Mouse (Mus musculus): Measurements from ENCODE around the gene Sox13. TPM values are rescaled to one million over a fixed set of nuclear protein-coding genes. Genes with fewer than 3 reads are reported as not detected.

Gene Sox13
- polyA plus RNA-seq, 1 experiment = 1.6 TPM

- Histone ChIP-seq H3K27ac (ENCODE audit: insufficient read depth, low read length) (no peak overlapping the region), H3K4me3 (ENCODE audit: insufficient read depth, low read length) (no peak overlapping the region), H3K4me1 (ENCODE audit: control insufficient read depth, insufficient read depth, low read length) (no peaks in the 10 kb centered on the region)
- TF ChIP-seq CTCF (IDR thresholded peaks at IDR 0.05; ENCODE audit: borderline replicate concordance, insufficient read depth, low read length) = no peak
- no peak for TF ChIP-seq POLR2A (IDR thresholded peaks at IDR 0.05; ENCODE audit: low read depth, low read length)
Measured at GRCm38 (mm10) chr1:133419178-133419834, 4.9 kb downstream of the Sox13 start.

- H3K4me3 ChIP-seq (ENCODE audit: insufficient read depth, low read length) = no peak overlapping the region
- no peaks in the 10 kb centered on the region for H3K4me1 ChIP-seq (ENCODE audit: control insufficient read depth, insufficient read depth, low read length)
- TF ChIP-seq CTCF (IDR thresholded peaks at IDR 0.05; ENCODE audit: borderline replicate concordance, insufficient read depth, low read length) (no peak), POLR2A (IDR thresholded peaks at IDR 0.05; ENCODE audit: low read depth, low read length) (no peak)
- H3K27ac ChIP-seq (ENCODE audit: insufficient read depth, low read length) = no peak overlapping the region
Measured at GRCm38 (mm10) chr1:133418164-133418800, 5.9 kb downstream of the Sox13 start.

GRCm38 (mm10) chr1:133417539-133417938 lies 6.6 kb downstream of the Sox13 start:
- Histone ChIP-seq H3K4me1 (ENCODE audit: control insufficient read depth, insufficient read depth, low read length) (no peaks in the 10 kb centered on the region), H3K27ac (ENCODE audit: insufficient read depth, low read length) (no peak overlapping the region), H3K4me3 (ENCODE audit: insufficient read depth, low read length) (no peak overlapping the region)
- TF ChIP-seq POLR2A (IDR thresholded peaks at IDR 0.05; ENCODE audit: low read depth, low read length) (no peak), CTCF (IDR thresholded peaks at IDR 0.05; ENCODE audit: borderline replicate concordance, insufficient read depth, low read length) (no peak)

GRCm38 (mm10) chr1:133417113-133417512 lies 7.1 kb downstream of the Sox13 start:
- Histone ChIP-seq H3K4me3 (ENCODE audit: insufficient read depth, low read length) (no peak overlapping the region), H3K4me1 (ENCODE audit: control insufficient read depth, insufficient read depth, low read length) (no peaks in the 10 kb centered on the region), H3K27ac (ENCODE audit: insufficient read depth, low read length) (no peak overlapping the region)
- TF ChIP-seq POLR2A (IDR thresholded peaks at IDR 0.05; ENCODE audit: low read depth, low read length) (no peak), CTCF (IDR thresholded peaks at IDR 0.05; ENCODE audit: borderline replicate concordance, insufficient read depth, low read length) (no peak)

GRCm38 (mm10) chr1:133416472-133416871 lies 7.7 kb downstream of the Sox13 start:
- no peaks in the 10 kb centered on the region for H3K4me1 ChIP-seq (ENCODE audit: control insufficient read depth, insufficient read depth, low read length)
- TF ChIP-seq CTCF (IDR thresholded peaks at IDR 0.05; ENCODE audit: borderline replicate concordance, insufficient read depth, low read length) (no peak), POLR2A (IDR thresholded peaks at IDR 0.05; ENCODE audit: low read depth, low read length) (no peak)

GRCm38 (mm10) chr1:133415505-133415904 lies 8.7 kb downstream of the Sox13 start:
- Histone ChIP-seq H3K27ac (ENCODE audit: insufficient read depth, low read length) (no peak overlapping the region), H3K4me1 (ENCODE audit: control insufficient read depth, insufficient read depth, low read length) (no peaks in the 10 kb centered on the region), H3K4me3 (ENCODE audit: insufficient read depth, low read length) (no peak overlapping the region)
- TF ChIP-seq POLR2A (IDR thresholded peaks at IDR 0.05; ENCODE audit: low read depth, low read length) (no peak), CTCF (IDR thresholded peaks at IDR 0.05; ENCODE audit: borderline replicate concordance, insufficient read depth, low read length) (no peak)

More at GRCm38 (mm10) chr1:133416472-133416871, 7.7 kb downstream of the Sox13 start:
- no peak overlapping the region for H3K27ac ChIP-seq (ENCODE audit: insufficient read depth, low read length)
- H3K4me3 ChIP-seq (ENCODE audit: insufficient read depth, low read length) = no peak overlapping the region

- no peak overlapping the region for H3K4me3 ChIP-seq (ENCODE audit: insufficient read depth, low read length)
- H3K27ac ChIP-seq (ENCODE audit: insufficient read depth, low read length) = no peak overlapping the region
- H3K4me1 ChIP-seq (ENCODE audit: control insufficient read depth, insufficient read depth, low read length) = no peaks in the 10 kb centered on the region
- TF ChIP-seq POLR2A (IDR thresholded peaks at IDR 0.05; ENCODE audit: low read depth, low read length) = no peak
- no peak for TF ChIP-seq CTCF (IDR thresholded peaks at IDR 0.05; ENCODE audit: borderline replicate concordance, insufficient read depth, low read length)
Measured at GRCm38 (mm10) chr1:133415086-133415485, 9.1 kb downstream of the Sox13 start.

GRCm38 (mm10) chr1:133412941-133413340 lies 11.2 kb downstream of the Sox13 start:
- Histone ChIP-seq H3K4me3 (ENCODE audit: insufficient read depth, low read length) (no peak overlapping the region), H3K4me1 (ENCODE audit: control insufficient read depth, insufficient read depth, low read length) (no peaks in the 10 kb centered on the region), H3K27ac (ENCODE audit: insufficient read depth, low read length) (no peak overlapping the region)
- no peak for TF ChIP-seq POLR2A (IDR thresholded peaks at IDR 0.05; ENCODE audit: low read depth, low read length)
- no peak for TF ChIP-seq CTCF (IDR thresholded peaks at IDR 0.05; ENCODE audit: borderline replicate concordance, insufficient read depth, low read length)

- H3K27ac ChIP-seq (ENCODE audit: insufficient read depth, low read length) = no peak overlapping the region
- no peaks in the 10 kb centered on the region for H3K4me1 ChIP-seq (ENCODE audit: control insufficient read depth, insufficient read depth, low read length)
- H3K4me3 ChIP-seq (ENCODE audit: insufficient read depth, low read length) = no peak overlapping the region
- no peak for TF ChIP-seq POLR2A (IDR thresholded peaks at IDR 0.05; ENCODE audit: low read depth, low read length)
- no peak for TF ChIP-seq CTCF (IDR thresholded peaks at IDR 0.05; ENCODE audit: borderline replicate concordance, insufficient read depth, low read length)
Measured at GRCm38 (mm10) chr1:133411506-133412147, 12.6 kb downstream of the Sox13 start.

- Histone ChIP-seq H3K4me3 (ENCODE audit: insufficient read depth, low read length) (no peak overlapping the region), H3K27ac (ENCODE audit: insufficient read depth, low read length) (no peak overlapping the region), H3K4me1 (ENCODE audit: control insufficient read depth, insufficient read depth, low read length) (no peaks in the 10 kb centered on the region)
- TF ChIP-seq POLR2A (IDR thresholded peaks at IDR 0.05; ENCODE audit: low read depth, low read length) (no peak), CTCF (IDR thresholded peaks at IDR 0.05; ENCODE audit: borderline replicate concordance, insufficient read depth, low read length) (no peak)
Measured at GRCm38 (mm10) chr1:133409786-133410185, 14.4 kb downstream of the Sox13 start.

Data from embryonic fibroblast, embryonic 13.5 days (primary cell).